Mouse (Mus musculus) limb, embryonic 15.5 days (tissue): Measurements from ENCODE around the gene Pknox2. TPM values are rescaled to one million over a fixed set of nuclear protein-coding genes. Genes with fewer than 3 reads are reported as not detected.

Source experiments
- ATAC-seq: fragments of 200-750 bp; cut with Nextera tagmentation; 2 replicates; pipeline ENCODE4 v1.8.0; 2017; ENCODE audit warnings: low read depth, moderate TSS enrichment; ENCODE audit not compliant: insufficient number of reproducible peaks, low FRiP score, low TSS enrichment
- H3K27ac ChIP-seq: fragments of 300-500 bp; sonication (generic); 2 replicates; pipeline ENCODE4 v1.5.1; 2015; ENCODE audit warnings: moderate library complexity, mild to moderate bottlenecking, inconsistent platforms
- H3K27me3 ChIP-seq: fragments of 300-500 bp; sonication (generic); 2 replicates; pipeline ENCODE4 v1.6.1; 2015; ENCODE audit warnings: inconsistent platforms
- H3K36me3 ChIP-seq: fragments of 300-500 bp; sonication (generic); 2 replicates; pipeline ENCODE4 v1.6.1; 2015; ENCODE audit warnings: inconsistent platforms
- H3K4me1 ChIP-seq: fragments of 300-500 bp; sonication (generic); 2 replicates; pipeline ENCODE4 v1.6.1; 2015; ENCODE audit warnings: inconsistent platforms
- H3K4me2 ChIP-seq: fragments of 300-500 bp; sonication (generic); 2 replicates; pipeline ENCODE4 v1.6.1; 2015; ENCODE audit warnings: mild to moderate bottlenecking, inconsistent platforms
- H3K4me3 ChIP-seq: fragments of 300-500 bp; sonication (generic); 2 replicates; pipeline ENCODE4 v1.5.1; 2015; ENCODE audit warnings: mild to moderate bottlenecking, inconsistent platforms
- H3K9ac ChIP-seq: fragments of 300-500 bp; sonication (generic); 2 replicates; pipeline ENCODE4 v1.6.1; 2015; ENCODE audit warnings: inconsistent platforms
- H3K9me3 ChIP-seq: fragments of 300-500 bp; sonication (generic); 2 replicates; pipeline ENCODE4 v1.6.1; 2016; ENCODE audit warnings: inconsistent platforms
- WGBS: fragments of 180-500 bp; shearing (Covaris S2); methylation state at CpG from one replicate; pipeline ENCODE4 v1.1.7; 2015; 5-methylcytosine and 5-hydroxymethylcytosine counted together
- polyA plus RNA-seq: library from polyadenylated mRNA; unstranded; fragments of >200 nt; fragmentation: Nextera tagmentation; extraction: Ambion mirVana; gene quantifications from 2 replicates; pipeline ENCODE4 v1.2.1, GENCODE M21; 2015

The Pknox2 gene
- polyA plus RNA-seq, 1 experiment from 2014 or later = 8.1 TPM

- Histone ChIP-seq H3K4me2 (no peak overlapping the region), H3K36me3 (no peaks in the 10 kb centered on the region), H3K9ac (no peak overlapping the region), H3K9me3 (no peaks in the 10 kb centered on the region), H3K4me3 (no peak overlapping the region), H3K27me3 (peaks cover 7% of the 10 kb centered on the region; the same call in 1 of the 2 replicates), H3K4me1 (peaks cover 17% of the 10 kb centered on the region), H3K27ac (no peak overlapping the region)
- no peak for ATAC-seq
- 92% methylated on average over 3 of the region's 3 CpGs for WGBS
Observed at GRCm38 (mm10) chr9:37035248-37035647, 112.0 kb downstream of the Pknox2 start.

DNA sequence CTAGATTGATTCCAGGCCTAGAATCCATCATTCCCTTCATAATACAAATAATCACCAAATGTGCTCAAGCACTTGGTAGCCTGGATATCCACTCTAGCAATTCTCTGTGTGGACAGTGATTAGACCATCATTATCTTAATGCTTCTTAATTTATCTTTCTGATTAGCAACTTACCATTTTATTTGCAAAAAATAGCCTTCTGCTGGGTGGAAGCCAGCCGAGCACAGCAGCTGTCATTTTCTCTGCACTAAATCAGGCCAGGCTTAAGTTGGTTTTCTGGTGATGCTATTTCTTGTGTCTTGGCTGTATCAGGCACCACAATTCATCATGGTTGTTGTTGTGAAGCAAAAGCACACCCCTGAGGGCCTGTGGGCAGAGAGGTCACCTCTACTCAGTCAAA, 112.9 kb downstream of the Pknox2 start:
- ATAC-seq = no peak
- WGBS = 72% methylated on average over 1 of the region's 1 CpGs
- Histone ChIP-seq H3K36me3 (no peaks in the 10 kb centered on the region), H3K9me3 (no peaks in the 10 kb centered on the region), H3K27ac (no peak overlapping the region), H3K4me3 (no peak overlapping the region), H3K4me1 (peaks cover 26% of the 10 kb centered on the region), H3K27me3 (peaks cover 7% of the 10 kb centered on the region; the same call in 1 of the 2 replicates), H3K9ac (no peak overlapping the region), H3K4me2 (no peak overlapping the region)

DNA sequence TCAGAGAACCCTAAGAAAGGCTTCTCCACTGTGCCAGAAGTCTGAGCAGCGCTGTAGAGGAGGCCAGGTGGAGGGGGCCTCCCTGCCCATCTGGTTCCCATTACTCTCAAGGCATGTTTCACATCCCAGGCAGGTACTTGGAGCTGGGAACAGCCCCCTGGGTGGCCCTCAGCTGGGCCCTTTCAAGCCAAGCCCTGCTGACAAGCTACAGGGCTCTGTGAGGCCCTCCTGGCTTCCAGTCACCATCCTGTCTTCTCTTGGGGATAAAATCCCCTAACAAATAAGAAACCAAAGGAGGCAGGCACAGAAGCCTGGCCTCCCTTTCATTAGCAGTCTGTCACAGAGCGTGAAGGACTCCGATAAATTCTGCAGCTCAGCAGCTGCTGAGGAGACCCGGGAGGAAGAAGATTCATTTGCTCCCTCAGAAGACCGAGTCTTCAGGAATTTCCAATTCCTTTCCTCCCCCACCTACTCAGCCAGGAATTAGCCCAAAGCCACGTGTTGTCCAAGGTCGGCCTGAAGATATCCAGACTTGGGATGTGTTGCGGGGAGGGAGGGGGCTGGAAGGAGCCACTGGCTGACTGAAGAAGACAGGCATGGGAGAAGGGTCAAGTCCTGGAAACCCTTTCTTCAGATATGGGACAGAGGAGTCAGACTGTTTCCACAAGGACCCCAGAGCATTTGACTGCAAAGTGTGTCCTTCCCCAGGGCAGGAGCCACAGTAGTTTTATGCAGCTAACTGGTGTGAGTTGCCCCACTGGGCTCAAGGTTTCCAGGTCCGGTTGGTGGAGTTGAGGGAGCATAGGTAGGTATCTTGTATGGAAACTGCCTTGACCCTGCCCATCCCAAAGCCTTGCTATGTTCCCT, 116.6 kb downstream of the Pknox2 start:
- ATAC-seq = peak; percentile 85

GRCm38 (mm10) chr9:37029811-37030346, 117.3 kb downstream of the Pknox2 start:
- Histone ChIP-seq H3K4me3 (no peak overlapping the region), H3K9me3 (no peaks in the 10 kb centered on the region), H3K4me2 (no peak overlapping the region), H3K4me1 (peaks cover 26% of the 10 kb centered on the region), H3K9ac (no peak overlapping the region), H3K27me3 (peaks cover 23% of the 10 kb centered on the region), H3K36me3 (no peaks in the 10 kb centered on the region), H3K27ac (peak overlapping the region; percentile 65)
- 27% methylated on average over 3 of the region's 3 CpGs for WGBS
- peak; percentile 77 for ATAC-seq

More for the DNA sequence above, 116.6 kb downstream of the Pknox2 start:
- H3K9me3 ChIP-seq = no peaks in the 10 kb centered on the region
- peaks cover 23% of the 10 kb centered on the region for H3K27me3 ChIP-seq
- no peaks in the 10 kb centered on the region for H3K36me3 ChIP-seq
- peak overlapping the region; percentile 65 for H3K27ac ChIP-seq
- no peak overlapping the region for H3K9ac ChIP-seq
- H3K4me2 ChIP-seq = no peak overlapping the region
- H3K4me1 ChIP-seq = peaks cover 26% of the 10 kb centered on the region
- H3K4me3 ChIP-seq = no peak overlapping the region
- WGBS = 14% methylated on average over 9 of the region's 9 CpGs

GRCm38 (mm10) chr9:37027825-37028575, 119.2 kb downstream of the Pknox2 start:
- Histone ChIP-seq H3K9me3 (no peaks in the 10 kb centered on the region), H3K27me3 (peaks cover 27% of the 10 kb centered on the region), H3K27ac (no peak overlapping the region), H3K4me2 (no peak overlapping the region), H3K4me1 (peaks cover 26% of the 10 kb centered on the region), H3K36me3 (no peaks in the 10 kb centered on the region), H3K4me3 (no peak overlapping the region), H3K9ac (no peak overlapping the region)
- no peak for ATAC-seq
- 63% methylated on average over 7 of the region's 7 CpGs for WGBS

GRCm38 (mm10) chr9:37025913-37026312, 121.3 kb downstream of the Pknox2 start:
- Histone ChIP-seq H3K4me2 (no peak overlapping the region), H3K4me1 (peaks cover 19% of the 10 kb centered on the region), H3K27me3 (peaks cover 29% of the 10 kb centered on the region), H3K9me3 (no peaks in the 10 kb centered on the region), H3K9ac (no peak overlapping the region), H3K36me3 (no peaks in the 10 kb centered on the region), H3K27ac (no peak overlapping the region), H3K4me3 (no peak overlapping the region)
- ATAC-seq = no peak
- 43% methylated on average over 3 of the region's 3 CpGs for WGBS

DNA sequence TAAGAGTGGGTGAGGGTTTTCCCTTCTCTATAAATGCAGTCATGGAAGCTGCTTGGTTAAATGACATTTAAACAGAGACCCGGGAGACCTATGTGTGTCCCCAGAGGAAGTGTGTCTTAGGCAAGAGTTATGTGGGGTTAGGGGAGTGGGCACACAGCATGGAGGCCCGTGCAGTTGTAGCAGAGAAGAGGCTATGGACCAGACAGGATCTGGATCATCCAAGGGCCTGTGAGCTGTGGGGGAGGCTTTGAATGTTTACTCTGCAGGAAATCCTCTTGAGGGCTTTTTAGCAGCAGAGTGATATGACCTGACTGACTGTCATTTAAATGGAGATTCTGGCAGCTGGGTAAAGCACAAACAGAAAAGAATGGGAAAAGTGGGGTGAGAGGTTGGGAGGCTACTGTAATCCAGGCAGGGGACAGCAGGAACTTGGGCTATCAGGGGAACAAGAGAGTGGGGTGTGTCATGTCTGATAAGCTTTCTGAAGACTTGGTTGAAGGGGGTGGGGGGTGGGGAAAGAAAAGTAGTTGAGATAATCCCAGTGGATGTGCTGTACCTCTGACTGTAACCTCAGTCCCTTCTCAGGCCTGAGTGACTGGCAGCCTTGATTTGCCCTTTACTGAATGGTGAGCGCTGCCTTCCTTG, 125.5 kb downstream of the Pknox2 start:
- Histone ChIP-seq H3K4me1 (no peaks in the 10 kb centered on the region), H3K27me3 (peaks cover 37% of the 10 kb centered on the region), H3K36me3 (no peaks in the 10 kb centered on the region), H3K4me2 (no peak overlapping the region), H3K4me3 (no peak overlapping the region), H3K9me3 (no peaks in the 10 kb centered on the region), H3K27ac (no peak overlapping the region), H3K9ac (no peak overlapping the region)
- WGBS = 34% methylated on average over 3 of the region's 3 CpGs
- ATAC-seq = no peak

- H3K36me3 ChIP-seq = no peaks in the 10 kb centered on the region
- H3K9me3 ChIP-seq = no peaks in the 10 kb centered on the region
- WGBS = 84% methylated on average over 1 of the region's 1 CpGs
- ATAC-seq = no peak
- no peak overlapping the region for H3K9ac ChIP-seq
- H3K27ac ChIP-seq = no peak overlapping the region
- no peak overlapping the region for H3K4me2 ChIP-seq
- H3K27me3 ChIP-seq = peaks cover 27% of the 10 kb centered on the region; the same call in 1 of the 2 replicates
- no peak overlapping the region for H3K4me3 ChIP-seq
- peaks cover 10% of the 10 kb centered on the region for H3K4me1 ChIP-seq
Observed at GRCm38 (mm10) chr9:37018154-37018553, 129.1 kb downstream of the Pknox2 start.

DNA sequence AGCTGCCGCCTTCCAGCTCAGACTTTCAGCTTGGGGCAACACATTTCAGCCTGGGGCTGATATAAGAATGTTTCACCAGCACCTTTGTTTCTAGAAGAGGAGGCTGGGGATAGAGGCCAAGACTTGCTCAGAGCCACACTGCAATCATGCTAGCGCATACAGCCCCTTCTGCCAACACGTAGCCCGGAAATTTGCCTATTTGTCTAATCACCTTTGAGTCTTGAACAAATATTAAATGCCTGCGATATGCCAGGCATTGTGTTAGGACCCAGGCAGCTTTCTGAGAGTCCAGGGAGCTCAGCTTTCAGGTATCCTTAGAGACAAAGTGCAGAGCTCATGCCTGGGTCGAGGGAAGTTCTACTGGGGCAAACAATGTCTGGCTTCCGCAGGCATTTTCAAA, 130.0 kb downstream of the Pknox2 start:
- Histone ChIP-seq H3K9ac (no peak overlapping the region), H3K4me2 (no peak overlapping the region), H3K4me1 (peaks cover 11% of the 10 kb centered on the region), H3K9me3 (no peaks in the 10 kb centered on the region), H3K36me3 (no peaks in the 10 kb centered on the region), H3K27me3 (peaks cover 20% of the 10 kb centered on the region; the same call in 1 of the 2 replicates), H3K4me3 (no peak overlapping the region), H3K27ac (no peak overlapping the region)
- ATAC-seq = no peak
- 73% methylated on average over 7 of the region's 7 CpGs for WGBS

DNA sequence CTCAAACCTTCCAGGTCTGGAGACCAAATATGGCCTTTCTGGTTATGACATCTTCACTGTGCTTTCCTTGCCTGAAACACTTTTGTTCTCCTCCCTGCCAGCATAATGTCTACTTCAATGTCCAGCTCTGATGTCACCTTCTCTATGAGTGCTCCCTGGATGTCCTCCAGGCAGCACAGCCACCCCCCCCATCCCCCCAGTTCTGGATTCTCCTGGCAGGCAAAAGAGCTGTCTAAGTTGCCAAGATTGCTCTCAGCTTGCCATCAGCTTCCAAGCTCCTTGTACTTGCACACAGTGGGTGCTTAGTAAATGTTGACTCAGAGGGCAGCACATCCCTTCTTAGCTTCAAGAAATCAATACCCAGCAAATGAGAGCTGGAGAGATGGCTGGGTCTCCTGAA, 131.0 kb downstream of the Pknox2 start:
- Histone ChIP-seq H3K36me3 (no peaks in the 10 kb centered on the region), H3K9me3 (no peaks in the 10 kb centered on the region), H3K4me3 (no peak overlapping the region), H3K27me3 (peaks cover 24% of the 10 kb centered on the region), H3K27ac (no peak overlapping the region), H3K4me2 (no peak overlapping the region), H3K9ac (no peak overlapping the region), H3K4me1 (peaks cover 19% of the 10 kb centered on the region)
- ATAC-seq = no peak

DNA sequence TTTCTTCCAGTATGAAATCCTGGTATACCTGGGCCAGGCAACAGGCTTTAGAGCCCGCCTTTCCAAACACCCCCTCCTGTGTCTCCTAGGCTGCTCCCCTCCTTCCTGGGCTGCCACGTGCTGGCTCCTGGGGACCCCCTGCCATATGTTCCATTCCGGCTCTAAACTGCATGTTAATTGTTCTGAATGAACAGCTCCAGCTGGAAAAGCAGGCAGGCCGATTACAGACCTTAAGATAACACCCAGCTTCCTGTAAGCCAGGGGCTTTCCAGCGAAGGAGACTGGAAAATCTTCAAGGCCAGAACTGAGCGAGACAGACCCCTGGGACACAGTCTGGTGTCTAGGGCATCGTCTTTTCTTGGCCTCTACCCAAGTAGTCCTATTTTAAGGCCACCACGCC, 133.6 kb downstream of the Pknox2 start:
- 17% methylated on average over 8 of the region's 8 CpGs for WGBS
- Histone ChIP-seq H3K4me3 (no peak overlapping the region), H3K4me1 (peaks cover 25% of the 10 kb centered on the region), H3K27ac (no peak overlapping the region), H3K4me2 (no peak overlapping the region), H3K36me3 (no peaks in the 10 kb centered on the region), H3K27me3 (peaks cover 10% of the 10 kb centered on the region), H3K9me3 (no peaks in the 10 kb centered on the region), H3K9ac (no peak overlapping the region)
- 0 out of 2 replicates have a peak, but pooled peaks have one; percentile 32 for ATAC-seq
